Mouse (Mus musculus) left cerebral cortex, postnatal 14 days (tissue): ENCODE measurements around the gene St7. TPM values are rescaled to one million over a fixed set of nuclear protein-coding genes. Genes with fewer than 3 reads are reported as not detected.
A peak's percentile ranks its signal among the peaks of the same experiment; 100 is the strongest.
"Not testable (repeated sequence)": the region's sequence is repeated elsewhere in the genome, so short reads cannot be mapped to it uniquely, and the experiment has no call there.

ENCODE experiments used
- DNase-seq, 2 experiments: peaks; one replicate each; pipeline ENCODE4 v3.0.0; 2021 to 2022; ENCODE audit warnings: low spot score in 2 of 2, mixed read lengths in 1 of 2
- intact Hi-C: fragments of 180-260 bp; cut with DNase I; formaldehyde crosslinking; loops from one replicate; pipeline ENCODE4 v1.15.1; 2025
- total RNA-seq, 2 experiments: library from RNA; stranded (reverse); gene quantifications; 2 replicates each; pipeline ENCODE4 v1.2.3; 2021

The St7 gene
- total RNA-seq, 2 experiments from 2014 or later, result 36.8 to 38.5 TPM

DNA sequence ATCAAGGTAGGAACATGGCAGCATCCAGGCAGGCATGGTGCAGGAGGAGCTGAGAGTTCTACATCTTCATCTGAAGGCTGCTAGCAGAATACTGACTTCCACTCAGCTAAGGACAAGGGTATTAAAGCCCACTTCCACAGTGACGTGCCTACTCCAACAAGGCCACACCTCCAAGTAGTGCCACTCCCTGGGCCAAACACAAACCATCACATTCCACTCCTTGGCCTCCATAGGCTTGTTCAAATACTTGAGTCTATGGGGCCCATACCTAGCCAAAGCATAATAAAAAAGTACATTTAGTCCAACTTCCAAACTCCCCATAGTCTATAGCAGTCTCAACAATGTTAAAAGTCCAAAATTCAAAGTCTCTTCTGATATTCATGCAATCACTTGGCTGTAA, 11.3 kb downstream of the St7 start:
- intact Hi-C loops, DNase-seq: not testable (repeated sequence)

DNA sequence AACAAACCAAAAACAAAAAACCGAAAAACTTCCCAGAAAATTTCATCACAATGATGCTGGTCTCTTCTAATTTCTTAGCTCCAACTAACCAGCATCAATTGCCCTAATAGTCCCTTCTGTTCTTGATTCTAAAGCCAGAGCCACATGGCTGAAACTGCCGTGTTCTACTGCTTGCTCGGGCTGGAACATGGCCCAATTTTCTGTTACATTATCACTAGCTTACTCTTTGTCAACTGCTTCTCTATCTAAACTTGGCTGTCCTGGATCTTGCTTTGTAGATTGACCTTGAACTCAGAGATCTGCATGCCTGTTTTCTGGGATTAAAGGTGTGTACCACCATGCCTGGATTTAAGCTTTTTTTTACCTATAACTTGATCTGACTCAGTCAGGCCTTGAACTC, 13.2 kb downstream of the St7 start:
- intact Hi-C loops, result no loop called here

DNA sequence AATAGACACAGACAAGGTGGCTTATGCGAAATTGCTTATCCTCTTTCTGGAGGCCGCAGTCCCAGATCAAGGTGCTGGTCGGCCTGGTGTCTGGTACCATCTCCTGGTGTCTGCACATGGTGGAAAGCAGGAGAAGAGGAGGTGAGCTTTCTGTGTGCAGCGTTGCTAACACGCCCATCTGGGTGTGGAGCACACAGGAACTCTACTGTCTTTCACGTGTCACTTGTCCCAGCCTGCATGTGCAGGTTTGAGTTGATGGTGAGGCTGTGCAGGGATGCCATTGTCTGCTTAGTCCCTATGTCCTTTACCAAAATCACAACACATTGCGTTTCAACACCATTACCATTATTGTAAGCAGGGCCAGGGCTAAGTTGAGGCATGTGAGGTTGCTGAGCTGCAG, 26.2 kb downstream of the St7 start:
- DNase-seq, result no peak
- intact Hi-C loops, result no loop called here

More for the DNA sequence above, 13.2 kb downstream of the St7 start:
- no peak for DNase-seq

- intact Hi-C loops, result no loop called here
These were observed 26.7 kb downstream of the St7 start for GRCm38 (mm10) chr6:17719423-17719822.

DNA sequence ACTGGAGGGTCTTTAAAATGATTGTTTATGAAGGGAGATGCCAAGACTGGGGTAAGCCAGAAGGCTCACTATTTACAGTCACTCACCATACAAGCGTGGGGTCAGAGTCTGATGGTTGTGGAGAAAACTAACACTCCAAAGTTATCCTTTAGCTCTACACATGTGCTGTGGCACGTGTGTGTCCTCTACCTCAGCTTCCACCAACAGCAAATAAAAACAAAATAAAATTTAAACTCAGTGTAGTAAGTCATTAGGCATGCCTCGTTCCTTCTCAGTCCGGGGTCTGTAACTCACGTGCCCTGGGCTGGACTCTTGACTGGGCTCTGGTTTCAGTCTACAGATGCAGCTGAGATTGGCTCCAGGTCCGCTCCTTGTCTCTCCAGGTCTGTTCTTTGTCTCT, 27.3 kb downstream of the St7 start:
- DNase-seq, result no peak
- intact Hi-C loops, result no loop called here

More at GRCm38 (mm10) chr6:17719423-17719822, 26.7 kb downstream of the St7 start:
- DNase-seq, result no peak

DNA sequence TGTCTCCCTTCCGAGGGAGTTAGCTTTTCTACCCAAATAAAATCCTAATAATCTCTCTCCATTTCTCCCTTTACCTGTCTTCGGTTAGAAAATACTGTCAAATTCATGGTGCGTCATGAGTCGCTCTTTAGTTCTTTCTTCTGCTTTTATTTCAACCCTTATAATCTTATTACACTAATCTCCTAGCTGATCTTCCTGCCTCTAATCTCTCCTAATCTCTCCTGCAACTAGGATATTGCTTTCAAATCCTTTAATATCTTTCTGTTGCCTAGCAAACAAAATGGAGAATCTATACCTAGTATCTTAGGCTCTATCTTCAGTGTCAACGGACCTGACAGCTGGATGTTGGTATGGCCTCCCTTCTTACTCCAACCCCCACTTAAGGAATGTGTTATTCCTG, 29.0 kb downstream of the St7 start:
- DNase-seq, result no peak
- intact Hi-C loops, result no loop called here

DNA sequence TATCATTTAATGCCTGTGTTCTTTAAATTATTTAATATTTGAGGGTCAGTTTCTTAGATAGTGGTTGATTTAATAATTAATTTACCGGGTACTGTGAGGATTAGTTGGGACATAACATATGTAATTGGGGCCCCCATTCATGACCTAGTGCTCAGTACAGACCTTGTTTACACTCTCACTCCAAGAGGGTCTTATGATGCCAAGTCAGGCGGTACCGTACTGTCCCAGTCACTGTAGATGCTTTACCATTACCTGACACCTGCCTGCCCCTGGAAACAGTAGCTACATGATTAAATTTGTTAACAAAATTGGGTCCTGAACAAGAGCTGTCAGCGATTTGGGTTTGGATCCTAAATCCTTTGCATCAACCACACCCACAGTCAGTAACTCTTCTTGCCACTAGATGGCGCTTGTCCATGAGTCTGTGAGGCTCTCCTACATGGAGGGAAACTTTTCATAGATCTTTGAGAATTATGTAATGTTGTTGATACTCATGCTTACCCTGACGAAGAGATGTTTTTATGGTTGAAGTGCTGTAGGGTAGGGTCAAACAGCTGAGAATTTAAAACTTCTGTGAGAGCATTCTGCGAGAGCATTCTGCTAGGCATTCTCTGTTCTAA, 33.2 kb downstream of the St7 start:
- peak; percentile 76 for DNase-seq
- intact Hi-C loops, result loop anchor here (5.0 kb wide), 1 partner anchor 116 kb away; no protein-coding TSS in a partner anchor

DNA sequence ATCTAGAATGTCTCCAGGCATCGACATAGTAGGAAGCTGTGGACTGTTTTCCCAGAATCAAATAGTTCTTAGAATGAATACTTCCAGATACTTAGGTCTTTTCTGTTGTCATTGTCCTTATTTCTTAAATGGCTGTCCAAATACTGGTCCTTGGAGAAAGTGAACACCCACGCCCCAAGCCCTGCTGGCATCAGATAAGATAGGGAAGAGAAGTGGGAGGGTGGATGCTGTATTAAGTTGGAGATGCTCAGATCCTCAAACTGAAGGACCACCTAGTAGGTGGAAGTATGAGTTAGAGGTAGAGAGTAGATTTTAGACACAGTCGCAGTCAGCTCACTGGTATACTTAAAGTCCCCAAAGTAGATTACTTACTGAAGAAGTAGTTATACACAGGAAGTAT, 34.5 kb downstream of the St7 start:
- intact Hi-C loops, result loop anchor here (5.0 kb wide), 1 partner anchor 115 kb away; no protein-coding TSS in a partner anchor
- DNase-seq, result no peak

- intact Hi-C loops, result loop anchor here (5.0 kb wide), 1 partner anchor 114 kb away; no protein-coding TSS in a partner anchor
- DNase-seq, result no peak
These were observed 35.4 kb downstream of the St7 start for GRCm38 (mm10) chr6:17727891-17728790.

- intact Hi-C loops, result no loop called here
- DNase-seq, result peak; percentile 51
These were observed 37.4 kb downstream of the St7 start for GRCm38 (mm10) chr6:17730122-17730521.

- DNase-seq, result no peak
- intact Hi-C loops, result no loop called here
These were observed 39.0 kb downstream of the St7 start for GRCm38 (mm10) chr6:17731694-17732093.

DNA sequence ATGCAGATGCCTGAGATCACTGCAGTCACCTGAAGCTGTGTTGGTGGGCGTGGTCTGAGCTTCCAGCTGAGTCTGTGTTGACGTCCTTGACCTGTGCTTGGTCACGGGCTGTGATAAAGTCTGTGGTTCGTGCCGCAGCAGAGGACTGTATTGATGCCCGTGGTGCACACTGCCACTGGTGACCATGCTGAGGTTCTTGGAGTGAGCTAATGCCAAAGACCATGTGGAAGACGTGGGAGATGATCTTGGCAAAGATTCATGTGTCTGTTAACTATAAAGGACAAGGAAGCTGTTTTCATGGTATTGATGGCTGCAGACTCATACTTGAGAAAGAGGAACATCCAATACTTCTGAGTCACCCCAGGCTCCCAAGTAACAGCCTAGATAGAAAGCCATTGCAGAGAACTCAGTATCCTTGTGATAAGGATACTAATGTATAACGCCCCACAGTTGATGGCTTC, 41.2 kb downstream of the St7 start:
- intact Hi-C loops, result no loop called here
- no peak for DNase-seq

DNA sequence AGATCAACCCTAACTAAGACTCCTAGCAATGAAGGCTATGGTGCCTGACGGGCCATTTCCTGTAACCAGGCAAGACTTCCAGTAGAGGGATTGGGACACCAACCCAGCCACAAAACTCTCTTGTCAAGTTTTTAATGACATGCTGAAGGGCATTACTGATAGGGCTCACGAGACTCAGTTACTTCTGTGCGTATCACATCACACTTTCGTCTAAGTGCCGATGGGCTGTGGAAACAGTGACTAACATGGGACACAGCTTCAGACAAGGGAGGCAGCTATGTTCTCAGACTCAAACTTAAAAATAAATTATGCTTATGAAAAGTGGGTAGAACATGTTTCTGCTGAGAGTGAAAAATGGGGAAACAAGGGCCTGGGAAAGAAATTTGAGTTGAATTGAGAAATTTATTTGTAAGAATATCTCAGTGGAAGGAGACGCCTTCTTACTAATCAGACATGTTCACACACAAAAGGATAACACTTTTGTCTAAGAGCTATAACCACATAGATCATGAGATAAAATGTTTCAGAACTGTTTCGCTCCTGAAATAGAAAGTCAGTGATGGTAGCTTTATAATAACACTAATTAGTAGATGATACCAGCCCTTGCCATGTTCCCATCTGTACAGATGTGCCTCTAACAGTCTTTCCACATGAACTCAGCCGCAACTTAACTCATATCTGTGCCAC, 44.7 kb downstream of the St7 start:
- intact Hi-C loops, result no loop called here
- DNase-seq, result no peak

DNA sequence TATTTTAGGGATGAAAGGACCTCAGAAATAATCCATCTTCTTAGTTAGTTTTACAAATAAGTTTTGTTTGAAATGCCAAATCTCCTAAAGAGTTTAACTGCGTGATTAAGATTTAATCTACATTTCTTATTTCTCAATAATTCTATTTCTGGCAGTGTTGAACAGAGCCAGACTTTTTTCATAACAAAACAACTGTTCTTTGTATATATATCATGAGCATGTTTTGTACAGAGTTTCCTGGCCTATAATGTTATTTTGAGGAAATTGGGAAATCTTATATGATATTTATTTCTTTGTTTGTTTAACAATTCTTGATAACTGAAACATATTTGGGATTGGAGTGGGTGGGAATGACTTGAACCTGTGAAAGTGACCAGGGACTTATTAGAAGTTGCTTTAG, 47.4 kb downstream of the St7 start:
- intact Hi-C loops, result no loop called here
- DNase-seq, result no peak

- no peak for DNase-seq
- intact Hi-C loops, result no loop called here
These were observed 48.9 kb downstream of the St7 start for GRCm38 (mm10) chr6:17741639-17742038.

- DNase-seq, result no peak
- intact Hi-C loops, result no loop called here
These were observed 49.5 kb downstream of the St7 start for GRCm38 (mm10) chr6:17742209-17742608.

- DNase-seq, result no peak
- intact Hi-C loops, result no loop called here
These were observed 50.6 kb downstream of the St7 start for GRCm38 (mm10) chr6:17743325-17743724.

DNA sequence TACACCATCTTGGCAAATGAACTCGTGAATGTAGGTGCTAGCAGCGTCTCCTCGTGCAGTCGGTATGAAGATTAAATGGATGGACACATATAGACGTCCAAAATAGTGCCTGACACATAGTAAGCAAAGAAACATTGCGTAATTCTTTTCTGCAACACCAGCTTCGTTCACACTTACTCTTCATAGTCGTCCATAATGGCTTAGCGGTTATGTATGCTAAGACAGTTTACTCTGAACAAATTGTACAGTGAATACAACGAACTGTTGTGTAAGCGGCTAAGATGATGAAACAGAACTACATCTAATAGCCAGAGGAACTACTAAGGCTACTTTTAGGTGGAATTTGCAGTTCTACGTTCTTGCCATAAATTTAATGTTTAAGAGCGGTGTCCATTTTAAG, 55.0 kb downstream of the St7 start:
- intact Hi-C loops, result no loop called here

DNA sequence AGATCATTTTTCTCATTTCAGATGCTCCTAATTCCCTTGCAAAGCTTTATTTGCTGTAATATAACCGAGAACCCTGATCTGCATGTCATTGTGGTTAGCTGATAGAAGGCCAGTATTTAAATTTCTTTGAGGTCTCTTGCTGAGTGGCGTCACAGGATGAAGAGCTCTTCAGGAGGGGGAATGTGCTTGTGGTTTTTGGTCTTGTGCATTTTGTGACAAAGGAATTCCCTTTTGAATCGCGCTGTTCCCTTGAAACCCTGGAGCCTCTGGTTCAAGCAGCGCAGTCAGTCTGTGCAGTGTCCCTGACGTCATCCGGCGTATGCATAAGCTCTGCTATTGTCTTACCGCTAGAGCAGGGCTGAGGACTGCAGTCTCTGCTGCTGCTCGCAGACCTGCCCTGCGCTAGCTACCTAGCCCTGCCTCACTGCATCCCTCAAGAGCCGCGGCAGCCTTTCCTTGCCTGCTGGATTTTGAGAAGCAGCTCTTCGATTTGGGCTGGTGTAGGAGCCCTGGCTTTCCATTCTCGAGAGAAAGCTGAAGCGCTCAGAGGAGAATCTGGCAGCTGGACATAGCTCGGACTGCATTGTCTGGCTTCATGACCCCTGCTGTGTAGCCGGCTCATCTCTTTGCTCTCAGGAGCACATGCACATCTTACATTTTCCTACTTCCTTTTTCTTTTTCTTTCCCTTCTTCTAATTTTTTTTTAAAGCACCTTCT, 56.3 kb downstream of the St7 start:
- intact Hi-C loops, result no loop called here
- DNase-seq, result peak; percentile 84 to 87

More for the DNA sequence above, 55.0 kb downstream of the St7 start:
- no peak for DNase-seq
